Mouse (Mus musculus): ENCODE data around the gene Pyurf.

GRCm38 (mm10) chr6:57703703-57704102 lies 11.8 kb upstream of the Pyurf start:
- no peak for TF ChIP-seq CTCF (IDR thresholded peaks at IDR 0.05; ENCODE audit: low read depth, low read length)
- no peak for TF ChIP-seq EP300 (IDR thresholded peaks at IDR 0.05; ENCODE audit: insufficient read depth, low read depth, low read length)
